Mouse (Mus musculus) olfactory bulb, adult 2 months (tissue): ENCODE data around the gene Prkar1a.

Source experiments
- CTCF ChIP-seq: fragments of 200-500 bp; IDR thresholded peaks from 2 replicates; pipeline ENCODE4 v1.5.1; 2012; ENCODE audit warnings: low read depth, mild to moderate bottlenecking, low read length, moderate library complexity; ENCODE audit not compliant: insufficient read depth
- POLR2A ChIP-seq: fragments of 200-500 bp; IDR thresholded peaks from 2 replicates; pipeline ENCODE4 v1.6.1; 2012; ENCODE audit warnings: mild to moderate bottlenecking, low read depth, low read length, moderate library complexity; ENCODE audit not compliant: insufficient read depth

- no peak for TF ChIP-seq CTCF
- no peak for TF ChIP-seq POLR2A
These were observed 33.9 kb upstream of the Prkar1a start for GRCm38 (mm10) chr11:109615286-109615685.
